Mouse (Mus musculus) inflammation-experienced regulatory T-cells, adult 6 months (primary cell): ENCODE results near the gene Srbd1. TPM values are rescaled to one million over a fixed set of nuclear protein-coding genes. Genes with fewer than 3 reads are reported as not detected.

Source experiments
- ATAC-seq: one replicate; pipeline ENCODE4 v1.8.0; 2017
- polyA plus RNA-seq, 3 experiments: library from polyadenylated mRNA; unstranded; fragments of 100-300 nt; shearing (Covaris generic); gene quantifications; one replicate each; pipeline ENCODE4 v1.2.1; 2017

Srbd1 gene
- polyA plus RNA-seq, 3 experiments from 2014 or later: 11.2 to 13.0 (median 11.3) TPM

GRCm38 (mm10) chr17:86032113-86032714, 112.8 kb downstream of the Srbd1 start:
- no peak for ATAC-seq

- ATAC-seq: no peak
Observed at GRCm38 (mm10) chr17:86030016-86030415, 115.0 kb downstream of the Srbd1 start.

- no peak for ATAC-seq
Observed at GRCm38 (mm10) chr17:86029175-86029574, 115.8 kb downstream of the Srbd1 start.

GRCm38 (mm10) chr17:86027577-86028199, 117.3 kb downstream of the Srbd1 start:
- ATAC-seq: no peak

- no peak for ATAC-seq
Observed at GRCm38 (mm10) chr17:86024589-86024988, 120.4 kb downstream of the Srbd1 start.

- no peak for ATAC-seq
Observed at GRCm38 (mm10) chr17:86022366-86022765, 122.6 kb downstream of the Srbd1 start.

GRCm38 (mm10) chr17:86021815-86022214, 123.2 kb downstream of the Srbd1 start:
- ATAC-seq: no peak

- ATAC-seq: no peak
Observed at GRCm38 (mm10) chr17:86021231-86021630, 123.7 kb downstream of the Srbd1 start.

GRCm38 (mm10) chr17:86019793-86020192, 125.2 kb downstream of the Srbd1 start:
- no peak for ATAC-seq

- ATAC-seq: no peak
Observed at GRCm38 (mm10) chr17:86014246-86014645, 130.7 kb downstream of the Srbd1 start.

- ATAC-seq: no peak
Observed at GRCm38 (mm10) chr17:86012576-86012975, 132.4 kb downstream of the Srbd1 start.

- no peak for ATAC-seq
Observed at GRCm38 (mm10) chr17:86011849-86012248, 133.1 kb downstream of the Srbd1 start.

GRCm38 (mm10) chr17:86008401-86008800, 136.6 kb downstream of the Srbd1 start:
- no peak for ATAC-seq

- ATAC-seq: no peak
Observed at GRCm38 (mm10) chr17:86002113-86002512, 142.9 kb downstream of the Srbd1 start.

GRCm38 (mm10) chr17:86001667-86002066, 143.3 kb downstream of the Srbd1 start:
- ATAC-seq: no peak

- no peak for ATAC-seq
Observed at GRCm38 (mm10) chr17:85995727-85996126, 149.2 kb downstream of the Srbd1 start.

- no peak for ATAC-seq
Observed at GRCm38 (mm10) chr17:85995086-85995485, 149.9 kb downstream of the Srbd1 start.

- no peak for ATAC-seq
Observed at GRCm38 (mm10) chr17:85989058-85989769, 155.8 kb downstream of the Srbd1 start.

- no peak for ATAC-seq
Observed at GRCm38 (mm10) chr17:85987531-85987930, 157.4 kb downstream of the Srbd1 start.

- ATAC-seq: no peak
Observed at GRCm38 (mm10) chr17:85986624-85987023, 158.4 kb downstream of the Srbd1 start.

- no peak for ATAC-seq
Observed at GRCm38 (mm10) chr17:85986181-85986580, 158.8 kb downstream of the Srbd1 start.

GRCm38 (mm10) chr17:85985131-85985530, 159.8 kb downstream of the Srbd1 start:
- ATAC-seq: no peak

GRCm38 (mm10) chr17:85982271-85982670, 162.7 kb downstream of the Srbd1 start:
- no peak for ATAC-seq

GRCm38 (mm10) chr17:85981869-85982268, 163.1 kb downstream of the Srbd1 start:
- ATAC-seq: no peak
